Mouse (Mus musculus) stomach, embryonic 15.5 days (tissue): ENCODE data around the gene Zbtb21. TPM values are rescaled to one million over a fixed set of nuclear protein-coding genes. Genes with fewer than 3 reads are reported as not detected.

Experiments used
- ATAC-seq: fragments of 200-750 bp; cut with Nextera tagmentation; 2 replicates; pipeline ENCODE4 v1.8.0; 2017; ENCODE audit warnings: low read depth, moderate number of reproducible peaks, moderate TSS enrichment; ENCODE audit not compliant: insufficient read depth, low FRiP score
- H3K27ac ChIP-seq: fragments of 300-500 bp; sonication (generic); 2 replicates; pipeline ENCODE4 v1.5.1; 2015; ENCODE audit warnings: mild to moderate bottlenecking, inconsistent platforms
- H3K27me3 ChIP-seq: fragments of 300-500 bp; sonication (generic); replicated peaks from 2 replicates; pipeline ENCODE4 v1.6.1; 2015; ENCODE audit warnings: inconsistent platforms
- H3K36me3 ChIP-seq: fragments of 300-500 bp; sonication (generic); 2 replicates; pipeline ENCODE4 v1.6.1; 2015; ENCODE audit warnings: inconsistent platforms
- H3K4me1 ChIP-seq: fragments of 300-500 bp; sonication (generic); 2 replicates; pipeline ENCODE4 v1.6.1; 2015; ENCODE audit warnings: inconsistent platforms
- H3K4me2 ChIP-seq: fragments of 300-500 bp; sonication (generic); 2 replicates; pipeline ENCODE4 v1.6.1; 2015; ENCODE audit warnings: mild to moderate bottlenecking, inconsistent platforms
- H3K4me3 ChIP-seq: fragments of 300-500 bp; sonication (generic); replicated peaks from 2 replicates; pipeline ENCODE4 v1.5.1; 2015; ENCODE audit warnings: inconsistent platforms
- H3K9ac ChIP-seq: fragments of 300-500 bp; sonication (generic); 2 replicates; pipeline ENCODE4 v1.6.1; 2015; ENCODE audit warnings: inconsistent platforms
- H3K9me3 ChIP-seq: fragments of 300-500 bp; sonication (generic); 2 replicates; pipeline ENCODE4 v1.6.1; 2016; ENCODE audit warnings: inconsistent platforms
- WGBS: fragments of 180-500 bp; shearing (Covaris S2); methylation state at CpG from one replicate; pipeline ENCODE4 v1.1.7; 2015; 5-methylcytosine and 5-hydroxymethylcytosine counted together
- polyA plus RNA-seq: library from polyadenylated mRNA; unstranded; fragments of >200 nt; fragmentation: Nextera tagmentation; extraction: Ambion mirVana; gene quantifications from 2 replicates; pipeline ENCODE4 v1.2.1, GENCODE M21; 2015

The Zbtb21 gene
- polyA plus RNA-seq, 1 experiment from 2014 or later: 11.0 TPM

- H3K27ac ChIP-seq: no peak overlapping the region
- ATAC-seq: no peak
- H3K9ac ChIP-seq: no peak overlapping the region
- H3K36me3 ChIP-seq: no peaks in the 10 kb centered on the region; the same call in none of the 2 replicates
- no peak overlapping the region for H3K4me3 ChIP-seq
- no peaks in the 10 kb centered on the region for H3K9me3 ChIP-seq
- H3K4me2 ChIP-seq: no peak overlapping the region
- H3K27me3 ChIP-seq: no peaks in the 10 kb centered on the region
- H3K4me1 ChIP-seq: no peaks in the 10 kb centered on the region
Measured at GRCm38 (mm10) chr16:97912873-97913272, 49.5 kb downstream of the Zbtb21 start.

- no peak overlapping the region for H3K9ac ChIP-seq
- H3K4me1 ChIP-seq: no peaks in the 10 kb centered on the region
- no peak overlapping the region for H3K4me3 ChIP-seq
- 95% methylated on average over 1 of the region's 1 CpGs for WGBS
- H3K27ac ChIP-seq: no peak overlapping the region
- H3K36me3 ChIP-seq: no peaks in the 10 kb centered on the region; the same call in none of the 2 replicates
- H3K27me3 ChIP-seq: no peaks in the 10 kb centered on the region
- H3K9me3 ChIP-seq: no peaks in the 10 kb centered on the region
- ATAC-seq: no peak
- H3K4me2 ChIP-seq: no peak overlapping the region
Measured at GRCm38 (mm10) chr16:97909356-97909755, 53.1 kb downstream of the Zbtb21 start.

- ATAC-seq: no peak
- Histone ChIP-seq H3K27ac (no peak overlapping the region), H3K4me2 (no peak overlapping the region), H3K27me3 (no peaks in the 10 kb centered on the region), H3K4me3 (no peak overlapping the region), H3K4me1 (no peaks in the 10 kb centered on the region), H3K9ac (no peak overlapping the region), H3K9me3 (no peaks in the 10 kb centered on the region), H3K36me3 (no peaks in the 10 kb centered on the region; the same call in none of the 2 replicates)
- 76% methylated on average over 6 of the region's 6 CpGs for WGBS
Measured at GRCm38 (mm10) chr16:97907496-97907895, 54.9 kb downstream of the Zbtb21 start.

GRCm38 (mm10) chr16:97906337-97906736 is 56.1 kb downstream of the Zbtb21 start:
- H3K4me2 ChIP-seq: no peak overlapping the region
- ATAC-seq: no peak

GRCm38 (mm10) chr16:97905449-97905991 is 56.9 kb downstream of the Zbtb21 start:
- no peaks in the 10 kb centered on the region for H3K27me3 ChIP-seq
- H3K36me3 ChIP-seq: no peaks in the 10 kb centered on the region; the same call in 1 of the 2 replicates
- 74% methylated on average over 2 of the region's 2 CpGs for WGBS

More at GRCm38 (mm10) chr16:97906337-97906736, 56.1 kb downstream of the Zbtb21 start:
- no peaks in the 10 kb centered on the region for H3K9me3 ChIP-seq
- no peak overlapping the region for H3K9ac ChIP-seq
- no peaks in the 10 kb centered on the region for H3K27me3 ChIP-seq
- H3K36me3 ChIP-seq: no peaks in the 10 kb centered on the region; the same call in none of the 2 replicates
- H3K4me3 ChIP-seq: no peak overlapping the region
- H3K27ac ChIP-seq: no peak overlapping the region
- H3K4me1 ChIP-seq: no peaks in the 10 kb centered on the region

GRCm38 (mm10) chr16:97904035-97904434 is 58.4 kb downstream of the Zbtb21 start:
- Histone ChIP-seq H3K4me1 (no peaks in the 10 kb centered on the region), H3K36me3 (no peaks in the 10 kb centered on the region), H3K9me3 (no peaks in the 10 kb centered on the region), H3K27me3 (no peaks in the 10 kb centered on the region), H3K27ac (no peak overlapping the region), H3K9ac (no peak overlapping the region), H3K4me3 (no peak overlapping the region), H3K4me2 (no peak overlapping the region)
- WGBS: 59% methylated on average over 3 of the region's 3 CpGs
- ATAC-seq: no peak

More at GRCm38 (mm10) chr16:97905449-97905991, 56.9 kb downstream of the Zbtb21 start:
- Histone ChIP-seq H3K4me3 (no peak overlapping the region), H3K4me1 (no peaks in the 10 kb centered on the region), H3K9me3 (no peaks in the 10 kb centered on the region), H3K9ac (no peak overlapping the region), H3K27ac (no peak overlapping the region), H3K4me2 (no peak overlapping the region)
- ATAC-seq: no peak

GRCm38 (mm10) chr16:97897346-97898024 is 64.9 kb downstream of the Zbtb21 start:
- Histone ChIP-seq H3K27me3 (no peaks in the 10 kb centered on the region), H3K4me2 (no peak overlapping the region), H3K9me3 (no peaks in the 10 kb centered on the region), H3K36me3 (no peaks in the 10 kb centered on the region), H3K27ac (no peak overlapping the region), H3K9ac (no peak overlapping the region), H3K4me3 (no peak overlapping the region), H3K4me1 (peaks cover 2% of the 10 kb centered on the region; the same call in 1 of the 2 replicates)
- 45% methylated on average over 5 of the region's 5 CpGs for WGBS
- ATAC-seq: peak; percentile 39; the same call in 1 of the 2 replicates

Other genes starting within 250 kb of the Zbtb21 start
- 24.0 and 27.1 TPM in 2 replicates for gene Ripk4, start 198.8 kb downstream of the Zbtb21 start, polyA plus RNA-seq
- gene Prdm15, start 110.8 kb downstream of the Zbtb21 start, polyA plus RNA-seq: 8.6 and 9.1 TPM in 2 replicates
- 17.4 and 22.4 TPM in 2 replicates for gene C2cd2, start within 50 bp of the Zbtb21 start, polyA plus RNA-seq
- gene B230307C23Rik, start 34.7 kb upstream of the Zbtb21 start, polyA plus RNA-seq: 26.5 and 29.1 TPM in 2 replicates
- gene A630089N07Rik, start 119.8 kb upstream of the Zbtb21 start, polyA plus RNA-seq: 20.7 and 22.5 TPM in 2 replicates